Mouse (Mus musculus) ES-Bruce4 (cell line): ENCODE measurements around the gene Mgrn1.

Source experiments
- CTCF ChIP-seq: IDR thresholded peaks from one replicate; pipeline ENCODE4 v1.8.1; 2011; ENCODE audit warnings: low read depth, low read length
- POLR2A ChIP-seq: IDR thresholded peaks from one replicate; pipeline ENCODE4 v1.8.1; 2011; ENCODE audit warnings: low read length; ENCODE audit not compliant: insufficient read depth

- no peak for TF ChIP-seq POLR2A
- no peak for TF ChIP-seq CTCF
Measured at GRCm38 (mm10) chr16:4957446-4957845, 71.4 kb downstream of the Mgrn1 start.
